Mouse (Mus musculus) heart, adult 2 months (tissue): ENCODE measurements around the gene Cd55.
"Not testable (repeated sequence)": the region's sequence is repeated elsewhere in the genome, so short reads cannot be mapped to it uniquely, and the experiment has no call there.

Experiments used
- CTCF ChIP-seq: fragments of 200-600 bp; IDR thresholded peaks from 2 replicates; pipeline ENCODE4 v1.8.1; 2022; ENCODE audit warnings: antibody characterized with exemption, mild to moderate bottlenecking, moderate library complexity
- POLR2A ChIP-seq: fragments of 200-500 bp; IDR thresholded peaks from 2 replicates; pipeline ENCODE4 v1.6.1; 2011; ENCODE audit warnings: mild to moderate bottlenecking, low read depth, low read length, control low read depth; ENCODE audit not compliant: insufficient read depth

DNA sequence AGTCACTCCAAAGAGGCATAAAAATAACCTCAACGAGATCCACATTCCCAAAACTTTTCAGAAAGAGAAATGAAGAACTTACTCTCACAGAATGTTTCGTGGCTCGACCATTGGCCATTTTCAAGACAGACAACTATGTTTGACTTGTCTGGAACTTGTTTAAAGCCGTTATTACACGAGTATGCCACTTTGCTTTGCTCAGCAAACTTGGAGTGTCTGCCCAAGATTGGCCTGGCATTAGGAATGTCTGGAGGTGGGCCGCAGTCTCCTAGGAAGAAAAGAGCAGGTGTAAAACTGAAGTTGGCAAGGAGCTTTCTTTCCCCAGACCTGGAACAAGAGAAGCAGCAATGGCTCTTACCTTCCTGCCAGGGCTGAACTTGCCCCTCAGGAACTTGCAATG, 40.5 kb downstream of the Cd55 start:
- not testable (repeated sequence) for TF ChIP-seq CTCF, POLR2A
